Mouse (Mus musculus) adrenal gland, adult 18-20 months (tissue): Measurements from ENCODE around the gene Nell2. TPM values are rescaled to one million over a fixed set of nuclear protein-coding genes. Genes with fewer than 3 reads are reported as not detected.

Source experiments
- DNase-seq, 2 experiments: peaks; one replicate each; pipeline ENCODE4 v3.0.0; 2021 to 2022; ENCODE audit warnings: low spot score in 2 of 2
- total RNA-seq, 2 experiments: library from RNA; stranded (reverse); gene quantifications; 1 replicate in 1 of 2; 2 replicates in 1 of 2; pipeline ENCODE4 v1.2.3; 2021

Nell2 gene
- total RNA-seq, 2 experiments from 2014 or later, result 1.9 to 2.7 TPM

GRCm38 (mm10) chr15:95366506-95366905 is 161.9 kb downstream of the Nell2 start:
- no peak for DNase-seq

GRCm38 (mm10) chr15:95354806-95355205 is 173.6 kb downstream of the Nell2 start:
- peak in 1 of 2 experiments; percentile 9 for DNase-seq

GRCm38 (mm10) chr15:95334323-95335296 is 193.7 kb downstream of the Nell2 start:
- DNase-seq, result no peak

GRCm38 (mm10) chr15:95333229-95333628 is 195.1 kb downstream of the Nell2 start:
- no peak for DNase-seq

- no peak for DNase-seq
Measured at GRCm38 (mm10) chr15:95330926-95331325, 197.4 kb downstream of the Nell2 start.

- no peak for DNase-seq
Measured at GRCm38 (mm10) chr15:95322744-95323143, 205.6 kb downstream of the Nell2 start.

- DNase-seq, result no peak
Measured at GRCm38 (mm10) chr15:95316626-95317025, 211.7 kb downstream of the Nell2 start.

GRCm38 (mm10) chr15:95314808-95315145 is 213.6 kb downstream of the Nell2 start:
- DNase-seq, result no peak

- DNase-seq, result no peak
Measured at GRCm38 (mm10) chr15:95314121-95314807, 214.1 kb downstream of the Nell2 start.

GRCm38 (mm10) chr15:95313286-95313685 is 215.1 kb downstream of the Nell2 start:
- no peak for DNase-seq

GRCm38 (mm10) chr15:95304102-95304501 is 224.3 kb downstream of the Nell2 start:
- no peak for DNase-seq

- no peak for DNase-seq
Measured at GRCm38 (mm10) chr15:95296561-95296960, 231.8 kb downstream of the Nell2 start.

GRCm38 (mm10) chr15:95289047-95289446 is 239.3 kb downstream of the Nell2 start:
- DNase-seq, result no peak

- no peak for DNase-seq
Measured at GRCm38 (mm10) chr15:95285199-95285598, 243.2 kb downstream of the Nell2 start.

- no peak for DNase-seq
Measured at GRCm38 (mm10) chr15:95280986-95281385, 247.4 kb downstream of the Nell2 start.

- DNase-seq, result no peak
Measured at GRCm38 (mm10) chr15:95278001-95278400, 250.4 kb downstream of the Nell2 start.

- no peak for DNase-seq
Measured at GRCm38 (mm10) chr15:95276556-95276955, 251.8 kb downstream of the Nell2 start.

- no peak for DNase-seq
Measured at GRCm38 (mm10) chr15:95275553-95275952, 252.8 kb downstream of the Nell2 start.

- no peak for DNase-seq
Measured at GRCm38 (mm10) chr15:95273236-95273635, 255.1 kb downstream of the Nell2 start.

- peak; percentile 5 to 35 for DNase-seq
Measured at GRCm38 (mm10) chr15:95272167-95272566, 256.2 kb downstream of the Nell2 start.

GRCm38 (mm10) chr15:95259671-95260450 is 268.5 kb downstream of the Nell2 start:
- no peak for DNase-seq
